Mouse (Mus musculus) MEL (cell line): Measurements from ENCODE around the gene Prkch. TPM values are rescaled to one million over a fixed set of nuclear protein-coding genes. Genes with fewer than 3 reads are reported as not detected.

Experiments
- DNase-seq: peaks from one replicate; pipeline ENCODE4 v3.0.0; 2011; ENCODE audit warnings: low read depth, low spot score
- H3K27ac ChIP-seq: 2 replicates; pipeline ENCODE4 v1.5.1; 2012; ENCODE audit warnings: low read depth, mild to moderate bottlenecking, control low read depth, low read length, moderate library complexity; ENCODE audit not compliant: control insufficient read depth
- H3K27me3 ChIP-seq, 2 experiments: fragments of 150-350 bp in 1 of 2; sonication (generic) in 1 of 2; 2 replicates each; pipeline ENCODE4 v1.6.1; 2012; ENCODE audit warnings: low read length in 2 of 2, mild to moderate bottlenecking in 2 of 2, improper control_type of control experiment in 1 of 2, moderate library complexity in 1 of 2; ENCODE audit not compliant: insufficient read depth in 2 of 2, control insufficient read depth in 1 of 2
- H3K36me3 ChIP-seq, 2 experiments: 2 replicates each; pipeline ENCODE4 v1.6.1; 2012 to 2014; ENCODE audit warnings: low read length in 2 of 2, improper control_type of control experiment in 1 of 2, inconsistent platforms in 1 of 2, mild to moderate bottlenecking in 1 of 2; ENCODE audit not compliant: insufficient read depth in 2 of 2, control insufficient read depth in 1 of 2
- H3K4me1 ChIP-seq, 2 experiments: fragments of 150-350 bp in 1 of 2; sonication (generic) in 1 of 2; 2 replicates each; pipeline ENCODE4 v1.6.1; 2012; ENCODE audit warnings: low read length in 2 of 2, improper control_type of control experiment in 1 of 2, mild to moderate bottlenecking in 1 of 2; ENCODE audit not compliant: insufficient read depth in 2 of 2, control insufficient read depth in 1 of 2
- H3K4me3 ChIP-seq, 2 experiments: fragments of 150-350 bp in 1 of 2; sonication (generic) in 1 of 2; 2 replicates each; pipeline ENCODE4 v1.5.1; 2012; ENCODE audit warnings: low read depth in 2 of 2, low read length in 2 of 2, mild to moderate bottlenecking in 2 of 2, moderate library complexity in 2 of 2, control low read depth in 1 of 2, improper control_type of control experiment in 1 of 2; ENCODE audit not compliant: control insufficient read depth in 1 of 2, insufficient read depth in 1 of 2
- H3K79me2 ChIP-seq: 2 replicates; pipeline ENCODE4 v1.6.1; 2012; ENCODE audit warnings: mild to moderate bottlenecking, low read length, moderate library complexity; ENCODE audit not compliant: control insufficient read depth, poor library complexity, insufficient read depth
- H3K9ac ChIP-seq: 2 replicates; pipeline ENCODE4 v1.6.1; 2012; ENCODE audit warnings: low read depth, mild to moderate bottlenecking, control low read depth, low read length, moderate library complexity; ENCODE audit not compliant: control insufficient read depth, poor library complexity, severe bottlenecking
- H3K9me3 ChIP-seq: fragments of 150-350 bp; sonication (generic); replicated peaks from 2 replicates; pipeline ENCODE4 v1.6.1; 2012; ENCODE audit warnings: mild to moderate bottlenecking, low read length, improper control_type of control experiment, moderate library complexity; ENCODE audit not compliant: insufficient read depth
- CHD1 ChIP-seq: IDR thresholded peaks from 2 replicates; pipeline ENCODE4 v1.6.1; 2012; ENCODE audit warnings: low read depth, mild to moderate bottlenecking, inconsistent platforms, low read length, improper control_type of control experiment
- CTCF ChIP-seq, 3 experiments: IDR thresholded peaks in 2 of 3; conservative IDR thresholded peaks in 1 of 3; 2 replicates each; pipeline ENCODE4 v1.5.1; 2011 to 2012; ENCODE audit warnings: low read length in 3 of 3, low read depth in 2 of 3, mild to moderate bottlenecking in 2 of 3, improper control_type of control experiment in 1 of 3, inconsistent platforms in 1 of 3, mixed read lengths in 1 of 3, moderate library complexity in 1 of 3; ENCODE audit not compliant: control insufficient read depth in 1 of 3, insufficient read depth in 1 of 3, poor library complexity in 1 of 3, severe bottlenecking in 1 of 3
- E2F4 ChIP-seq: IDR thresholded peaks from 2 replicates; pipeline ENCODE4 v1.6.1; 2011; ENCODE audit warnings: low read depth, low read length, improper control_type of control experiment, borderline replicate concordance
- ELF1 ChIP-seq: IDR thresholded peaks from 2 replicates; pipeline ENCODE4 v1.6.1; 2014; ENCODE audit warnings: low read depth, mild to moderate bottlenecking, inconsistent platforms, low read length, improper control_type of control experiment, moderate library complexity
- EP300 ChIP-seq, 2 experiments: IDR thresholded peaks; 2 replicates each; pipeline ENCODE4 v1.6.1; 2011; ENCODE audit warnings: improper control_type of control experiment in 2 of 2, low read length in 2 of 2, low read depth in 1 of 2, mild to moderate bottlenecking in 1 of 2
- GABPA ChIP-seq: IDR thresholded peaks from 2 replicates; pipeline ENCODE4 v1.6.1; 2012; ENCODE audit warnings: low read depth, mild to moderate bottlenecking, inconsistent platforms, low read length, improper control_type of control experiment, moderate library complexity
- JUND ChIP-seq: IDR thresholded peaks from 2 replicates; pipeline ENCODE4 v1.6.1; 2011; ENCODE audit warnings: low read depth, mild to moderate bottlenecking, improper control_type of control experiment, low read length
- MAFK ChIP-seq: IDR thresholded peaks from 2 replicates; pipeline ENCODE4 v1.6.1; 2011; ENCODE audit warnings: low read depth, mild to moderate bottlenecking, low read length, improper control_type of control experiment, borderline replicate concordance
- MAX ChIP-seq: IDR thresholded peaks from 2 replicates; pipeline ENCODE4 v1.6.1; 2011; ENCODE audit warnings: low read length, improper control_type of control experiment
- MEF2A ChIP-seq: IDR thresholded peaks from 2 replicates; pipeline ENCODE4 v1.6.1; 2014; ENCODE audit warnings: low read depth, mild to moderate bottlenecking, inconsistent platforms, low read length, improper control_type of control experiment; ENCODE audit not compliant: poor library complexity, insufficient replicate concordance, severe bottlenecking; ENCODE audit errors: extremely low read depth
- MXI1 ChIP-seq: IDR thresholded peaks from 2 replicates; pipeline ENCODE4 v1.6.1; 2011; ENCODE audit warnings: mild to moderate bottlenecking, low read depth, low read length, improper control_type of control experiment
- MYC ChIP-seq: IDR thresholded peaks from 2 replicates; pipeline ENCODE4 v1.6.1; 2011; ENCODE audit warnings: low read depth, mild to moderate bottlenecking, low read length, improper control_type of control experiment, moderate library complexity
- POLR2AphosphoS2 ChIP-seq: IDR thresholded peaks from 2 replicates; pipeline ENCODE4 v1.6.1; 2011; ENCODE audit warnings: low read length, improper control_type of control experiment
- POLR2AphosphoS5 ChIP-seq: IDR thresholded peaks from 2 replicates; pipeline ENCODE4 v1.6.1; 2012; ENCODE audit warnings: low read depth, borderline replicate concordance, mild to moderate bottlenecking, inconsistent platforms, low read length, moderate library complexity, mixed read lengths
- RAD21 ChIP-seq: IDR thresholded peaks from 2 replicates; pipeline ENCODE4 v1.6.1; 2011; ENCODE audit warnings: mild to moderate bottlenecking, low read depth, low read length, improper control_type of control experiment
- SIN3A ChIP-seq: IDR thresholded peaks from 2 replicates; pipeline ENCODE4 v1.6.1; 2012; ENCODE audit warnings: low read length, improper control_type of control experiment, inconsistent platforms
- TBP ChIP-seq: IDR thresholded peaks from 2 replicates; pipeline ENCODE4 v1.8.0; 2011; ENCODE audit warnings: low read depth, low read length, improper control_type of control experiment
- UBTF ChIP-seq: IDR thresholded peaks from 2 replicates; pipeline ENCODE4 v1.6.1; 2012; ENCODE audit warnings: low read depth, mild to moderate bottlenecking, inconsistent platforms, low read length, improper control_type of control experiment, moderate library complexity, borderline replicate concordance; ENCODE audit not compliant: insufficient read depth
- ZNF384 ChIP-seq: IDR thresholded peaks from 2 replicates; pipeline ENCODE4 v1.6.1; 2012; ENCODE audit warnings: low read depth, mild to moderate bottlenecking, inconsistent platforms, low read length, improper control_type of control experiment
- polyA plus RNA-seq, 2 experiments: library from polyadenylated mRNA; stranded (reverse) in 1 of 2; unstranded in 1 of 2; fragments of >175 nt in 1 of 2; fragments of >200 nt in 1 of 2; gene quantifications; 2 replicates each; pipeline versions ENCODE4 v1.2.1 to v1.2.4; 2012; ENCODE audit warnings: low replicate concordance in 2 of 2, low read depth in 1 of 2; ENCODE audit not compliant: insufficient read length in 2 of 2, insufficient read depth in 1 of 2, missing spikeins in 1 of 2
- total RNA-seq: library from RNA; depleted of rRNA; stranded (reverse); fragments of 300-350 nt; gene quantifications from 2 replicates; pipeline ENCODE4 v1.2.3, GENCODE M21; 2012

The Prkch gene
- total and polyA plus RNA-seq, 3 experiments = not detected

- no peak for DNase-seq
- Histone ChIP-seq H3K4me3 (no peak overlapping the region), H3K79me2 (no peaks in the 10 kb centered on the region), H3K36me3 (no peaks in the 10 kb centered on the region), H3K9me3 (no peaks in the 10 kb centered on the region), H3K4me1 (no peaks in the 10 kb centered on the region), H3K9ac (no peak overlapping the region), H3K27me3 (no peaks in the 10 kb centered on the region), H3K27ac (no peak overlapping the region)
- no peak for TF ChIP-seq POLR2AphosphoS5
- no peak for TF ChIP-seq MYC
- no peak for TF ChIP-seq ELF1
- TF ChIP-seq UBTF = no peak
- no peak for TF ChIP-seq MAX
- TF ChIP-seq MEF2A = no peak
- no peak for TF ChIP-seq TBP
- TF ChIP-seq E2F4 = no peak
- no peak for TF ChIP-seq SIN3A
- TF ChIP-seq MXI1 = no peak
- TF ChIP-seq ZNF384 = no peak
- TF ChIP-seq JUND = no peak
- no peak for TF ChIP-seq EP300 (IDR thresholded peaks at IDR 0.05; ENCODE audit: low read depth in 1 of 2, low read length in 2 of 2)
- TF ChIP-seq, all 39 proteins: peak for 0
Observed at GRCm38 (mm10) chr12:73766152-73766551, 181.6 kb downstream of the Prkch start.

- Histone ChIP-seq H3K9ac (no peak overlapping the region), H3K36me3 (no peaks in the 10 kb centered on the region), H3K27ac (no peak overlapping the region), H3K4me3 (no peak overlapping the region), H3K4me1 (no peaks in the 10 kb centered on the region), H3K79me2 (no peaks in the 10 kb centered on the region), H3K27me3 (no peaks in the 10 kb centered on the region), H3K9me3 (no peaks in the 10 kb centered on the region)
- no peak for TF ChIP-seq ZNF384
- no peak for TF ChIP-seq RAD21
- no peak for TF ChIP-seq ELF1
- no peak for TF ChIP-seq CHD1
- no peak for TF ChIP-seq MYC
- TF ChIP-seq POLR2AphosphoS5 = no peak
- TF ChIP-seq GABPA = no peak
- no peak for TF ChIP-seq CTCF (IDR thresholded peaks at IDR 0.05 in 2 of 3, conservative IDR thresholded peaks at IDR 0.05 in 1 of 3; ENCODE audit: control insufficient read depth in 1 of 3, insufficient read depth in 1 of 3, low read depth in 2 of 3, low read length in 3 of 3, poor library complexity in 1 of 3, severe bottlenecking in 1 of 3)
- no peak for TF ChIP-seq EP300 (IDR thresholded peaks at IDR 0.05; ENCODE audit: low read depth in 1 of 2, low read length in 2 of 2)
- TF ChIP-seq UBTF = no peak
- no peak for TF ChIP-seq MAFK
- TF ChIP-seq POLR2AphosphoS2 = no peak
- no peak for DNase-seq
Observed at GRCm38 (mm10) chr12:73768788-73769187, 184.2 kb downstream of the Prkch start.
